Mouse (Mus musculus): ENCODE results near the gene Dock9.

The Dock9 gene

DNA sequence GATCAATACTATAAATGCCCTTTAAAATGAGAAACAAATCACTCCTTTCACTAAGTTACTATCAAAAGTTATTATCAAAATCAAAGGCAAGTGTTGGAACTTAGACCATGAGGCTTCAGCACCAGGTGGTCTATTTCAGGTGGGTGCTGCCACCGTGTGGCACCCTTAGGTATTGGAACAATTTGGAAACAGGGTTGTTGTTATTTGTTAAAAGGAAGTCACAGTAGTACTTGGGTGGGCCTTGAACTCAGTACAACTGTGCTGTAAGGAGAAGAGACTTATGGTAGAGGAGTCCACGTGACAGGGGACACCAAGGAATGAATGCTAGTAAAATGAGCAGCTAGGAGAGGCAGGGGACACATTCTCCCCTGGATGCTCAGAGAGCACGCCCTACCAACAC is 218.6 kb downstream of the Dock9 start:
- DNase-seq, result peak; percentile 79 to 81

DNA sequence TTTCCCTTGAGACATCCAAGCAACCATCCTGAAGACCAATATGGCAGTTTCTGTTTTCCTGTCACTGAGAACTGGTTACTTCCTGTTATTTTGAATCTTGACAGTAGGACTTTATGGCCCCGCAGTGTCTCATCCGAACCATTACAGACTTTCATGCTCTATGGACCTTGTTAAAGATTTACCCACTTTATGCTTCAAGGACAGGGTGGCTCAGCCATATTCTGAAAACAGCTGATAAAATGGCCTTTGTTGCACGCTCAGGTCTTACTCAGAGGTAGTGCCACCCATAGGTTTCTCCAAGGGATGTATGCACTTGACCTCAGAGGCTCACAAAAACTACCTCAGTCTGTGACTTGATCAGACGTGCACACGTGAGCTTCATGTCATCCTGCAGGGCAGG is 224.2 kb downstream of the Dock9 start:
- no peak for DNase-seq

DNA sequence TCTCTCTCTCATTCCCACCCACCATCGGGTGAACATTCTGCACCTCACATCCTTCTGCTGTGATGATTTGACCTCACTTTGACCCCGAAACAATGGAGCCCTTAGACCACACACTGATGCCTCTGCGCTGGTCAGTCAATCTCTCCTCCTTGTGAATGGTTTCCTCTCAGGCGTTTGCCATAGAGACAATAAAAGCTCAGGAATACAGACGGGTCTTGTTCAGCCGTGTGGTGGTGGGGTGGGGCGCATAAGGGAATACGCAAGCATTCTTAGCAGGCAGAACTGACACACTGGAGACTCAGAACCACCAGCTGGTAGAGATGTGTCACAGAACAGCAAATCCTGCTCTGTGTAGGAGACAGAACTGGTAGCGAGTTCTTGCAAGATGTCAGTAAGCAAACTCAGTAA is 230.8 kb downstream of the Dock9 start:
- DNase-seq, result no peak

- DNase-seq, result no peak
Measured at GRCm38 (mm10) chr14:121565930-121566329, 231.7 kb downstream of the Dock9 start.

- DNase-seq, result no peak
Measured at GRCm38 (mm10) chr14:121564656-121565055, 233.0 kb downstream of the Dock9 start.

GRCm38 (mm10) chr14:121563954-121564353 is 233.7 kb downstream of the Dock9 start:
- no peak for DNase-seq

DNA sequence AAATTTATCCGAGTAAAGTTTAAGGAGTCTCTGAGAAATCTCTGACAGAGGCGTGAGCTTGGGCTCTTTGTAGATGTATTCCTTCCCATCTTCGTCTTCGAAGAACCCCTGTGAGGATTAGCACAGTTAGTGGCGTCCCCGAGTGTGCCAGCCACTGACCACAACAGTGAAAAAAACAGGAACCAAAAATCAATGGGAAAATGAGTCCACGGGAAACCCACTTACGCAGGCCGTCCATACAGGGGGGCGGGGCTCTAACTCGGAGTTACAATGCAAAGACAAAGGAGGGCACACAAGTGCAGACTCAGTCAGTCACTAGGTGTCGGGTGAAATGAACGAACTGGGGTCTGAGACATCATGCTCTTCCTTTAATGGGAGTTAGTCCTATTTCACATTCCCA is 238.6 kb downstream of the Dock9 start:
- no peak for DNase-seq

GRCm38 (mm10) chr14:121556401-121557315 is 241.0 kb downstream of the Dock9 start:
- DNase-seq, result no peak

- no peak for DNase-seq
Measured at GRCm38 (mm10) chr14:121553785-121554184, 243.9 kb downstream of the Dock9 start.

GRCm38 (mm10) chr14:121552586-121552985 is 245.1 kb downstream of the Dock9 start:
- DNase-seq, result no peak

DNA sequence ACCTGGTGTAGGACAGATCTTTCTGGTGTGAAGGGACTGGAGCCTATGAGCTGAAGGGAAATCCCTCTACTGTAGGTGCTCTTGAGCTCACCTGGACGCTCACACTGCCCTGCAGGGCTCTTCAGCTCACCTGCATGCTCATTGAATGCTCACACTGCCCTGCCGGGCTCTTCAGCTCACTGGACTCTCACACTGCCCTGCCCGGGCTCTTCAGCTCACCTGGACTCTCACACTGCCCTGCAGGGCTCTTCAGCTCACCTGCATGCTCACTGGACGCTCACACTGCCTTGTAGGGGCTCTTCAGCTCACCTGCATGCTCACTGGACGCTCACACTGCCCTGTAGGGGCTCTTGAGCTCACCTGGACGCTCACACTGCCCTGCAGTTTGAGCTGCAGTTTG is 247.8 kb downstream of the Dock9 start:
- DNase-seq, result no peak

DNA sequence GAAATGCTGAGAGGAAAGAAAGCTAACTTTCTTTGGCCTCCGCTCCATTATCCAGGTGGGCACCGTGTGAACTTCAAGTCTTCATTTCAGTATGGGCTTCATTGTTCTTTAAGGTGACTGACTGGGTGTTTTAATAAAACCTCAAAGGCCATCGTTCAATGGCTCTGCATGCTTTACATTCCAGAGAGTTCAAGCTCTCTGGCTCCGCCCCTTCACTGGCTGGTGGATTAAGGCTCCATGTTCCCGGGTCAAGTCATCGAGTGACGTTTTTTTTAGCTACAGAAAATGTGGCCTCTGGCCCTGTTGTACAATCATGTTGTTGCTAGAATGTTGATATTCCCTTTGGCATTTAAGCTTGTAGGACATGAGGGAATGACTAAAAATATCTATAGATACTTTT is 249.9 kb downstream of the Dock9 start:
- DNase-seq, result peak; percentile 35 to 69

DNA sequence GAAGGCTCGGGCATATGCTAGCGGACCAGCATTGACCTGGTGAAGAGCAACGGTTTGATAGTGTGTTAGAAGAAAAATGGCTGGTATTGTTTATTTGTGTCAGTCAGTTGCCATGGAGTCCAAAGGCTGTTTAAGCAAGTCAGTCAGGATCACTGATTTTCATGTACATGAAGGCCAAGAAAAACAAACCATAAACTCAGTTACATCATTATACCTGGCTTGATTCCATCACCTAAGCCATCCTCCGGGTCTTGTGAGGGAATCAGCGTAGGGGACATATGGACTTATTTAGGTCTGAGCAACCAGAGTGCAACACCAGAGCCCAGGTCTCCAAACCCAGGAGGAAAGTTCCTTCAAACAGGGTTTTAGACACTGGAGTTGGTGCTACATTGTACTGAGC is 251.0 kb downstream of the Dock9 start:
- no peak for DNase-seq

- no peak for DNase-seq
Measured at GRCm38 (mm10) chr14:121545551-121546331, 251.9 kb downstream of the Dock9 start.

GRCm38 (mm10) chr14:121541262-121541661 is 256.4 kb downstream of the Dock9 start:
- no peak for DNase-seq

- DNase-seq, result no peak
Measured at GRCm38 (mm10) chr14:121534501-121534900, 263.1 kb downstream of the Dock9 start.

DNA sequence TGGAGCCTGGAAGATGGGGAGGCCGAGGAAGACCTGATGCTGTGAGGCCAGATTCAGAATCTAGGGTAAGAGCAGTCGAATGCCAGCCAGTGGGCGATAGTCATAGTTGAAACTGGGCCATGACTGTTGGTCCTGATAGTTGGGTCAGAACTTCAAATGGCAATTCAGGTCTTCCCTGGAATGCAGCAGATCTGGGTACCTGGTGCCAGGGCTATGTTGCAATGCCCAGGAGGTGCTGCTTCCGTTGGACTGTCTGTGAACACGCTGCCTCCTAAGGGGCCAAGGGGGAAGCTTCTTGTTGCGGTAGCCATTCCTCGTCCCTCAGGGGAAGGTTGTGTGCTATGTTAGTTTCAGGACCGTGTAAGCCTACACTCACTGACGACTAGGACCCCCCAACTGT is 266.8 kb downstream of the Dock9 start:
- no peak for DNase-seq

DNA sequence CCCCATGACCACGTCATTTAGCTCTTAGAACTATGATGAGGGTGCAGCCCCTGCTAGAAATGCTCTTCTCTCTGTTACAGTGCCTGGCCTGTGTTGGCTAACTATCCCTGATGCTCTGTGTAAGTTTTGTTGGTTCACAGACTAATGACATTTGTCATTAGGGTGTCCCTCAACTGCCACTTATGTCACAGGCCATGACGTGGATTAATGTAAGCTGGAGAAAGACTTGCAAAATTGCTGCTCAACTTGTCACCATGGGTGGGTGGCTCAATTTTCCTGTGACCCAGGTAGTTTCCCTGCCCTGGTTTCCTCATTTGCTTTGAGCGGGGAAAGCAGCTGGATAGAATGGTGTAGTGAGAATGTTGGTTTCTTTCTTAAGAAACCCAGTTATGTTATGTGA is 269.8 kb downstream of the Dock9 start:
- DNase-seq, result no peak

GRCm38 (mm10) chr14:121527201-121527600 is 270.4 kb downstream of the Dock9 start:
- DNase-seq, result no peak

- DNase-seq, result peak; percentile 28 to 51
Measured at GRCm38 (mm10) chr14:121521709-121522108, 275.9 kb downstream of the Dock9 start.

- no peak for DNase-seq
Measured at GRCm38 (mm10) chr14:121516881-121517280, 280.8 kb downstream of the Dock9 start.

DNA sequence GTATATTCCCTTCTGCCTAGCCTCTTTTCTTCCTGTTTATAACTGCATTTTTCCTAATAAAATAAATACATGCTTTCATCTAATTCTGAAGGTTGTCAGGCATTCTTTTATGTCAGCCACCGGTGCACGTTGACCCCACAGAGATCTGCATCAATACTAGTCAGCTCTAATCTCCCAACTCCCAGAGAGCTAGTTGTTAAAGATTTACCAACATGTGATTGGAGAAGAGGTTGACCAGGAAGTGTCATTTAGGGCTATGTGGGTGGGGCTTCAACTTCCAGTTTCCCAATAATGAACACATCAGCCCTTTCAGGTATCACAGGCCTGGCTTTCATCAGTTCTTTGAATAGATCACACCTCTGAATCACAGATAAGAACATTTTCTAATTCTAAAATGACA is 288.7 kb downstream of the Dock9 start:
- no peak for DNase-seq

DNA sequence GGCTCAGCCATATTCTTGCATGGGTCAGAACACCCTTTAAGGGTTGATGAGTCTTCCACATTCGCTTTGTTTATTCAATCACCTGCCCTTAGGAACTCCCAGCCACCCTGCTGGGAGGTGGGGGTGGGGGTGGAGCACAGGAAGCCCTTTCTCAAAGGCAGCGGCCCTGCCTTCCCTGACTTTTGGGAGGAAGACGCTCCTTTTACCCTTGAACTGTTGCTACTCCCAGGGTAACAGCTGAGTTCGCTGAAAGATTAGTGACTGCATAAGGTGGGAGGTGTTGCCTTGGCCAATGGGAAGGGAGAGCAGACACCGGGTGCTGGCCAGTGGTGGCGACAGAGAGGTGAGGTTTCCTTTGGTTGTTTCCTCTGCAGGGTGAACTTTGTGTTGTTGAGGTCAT is 291.3 kb downstream of the Dock9 start:
- DNase-seq, result peak; percentile 28 to 49

DNA sequence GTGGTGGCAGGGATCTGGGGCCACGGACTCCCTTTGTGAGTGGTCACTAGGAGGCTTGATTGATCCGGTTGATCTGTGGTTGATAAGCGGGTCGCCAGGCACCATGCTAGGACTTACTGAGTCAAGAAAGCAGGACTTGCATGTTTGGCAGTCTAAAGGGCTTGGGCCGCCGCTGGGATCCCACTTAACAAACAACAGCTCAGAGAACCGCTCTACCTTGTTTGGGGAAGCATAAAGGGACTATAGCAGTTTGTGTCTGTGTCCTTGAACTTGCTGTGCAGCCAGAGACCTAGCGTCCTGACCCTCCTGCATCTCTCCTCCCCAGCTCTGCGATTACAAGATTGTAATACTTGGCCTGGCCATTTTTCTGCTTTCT is 292.2 kb downstream of the Dock9 start:
- no peak for DNase-seq
